Mouse (Mus musculus) forebrain, embryonic 11.5 days (tissue): Measurements from ENCODE around the gene Tm9sf1. TPM values are rescaled to one million over a fixed set of nuclear protein-coding genes. Genes with fewer than 3 reads are reported as not detected.
A peak's percentile ranks its signal among the peaks of the same experiment; 100 is the strongest.

Experiments used
- ATAC-seq: fragments of 200-750 bp; cut with Nextera tagmentation; replicated peaks from 2 replicates; pipeline ENCODE4 v1.8.0; 2017; ENCODE audit warnings: moderate TSS enrichment; ENCODE audit not compliant: low FRiP score
- DNase-seq: peaks from one replicate; pipeline ENCODE4 v3.0.0-alpha.2; 2017; ENCODE audit warnings: low spot score
- H3K27ac ChIP-seq: fragments of 300-500 bp; sonication (generic); 2 replicates; pipeline ENCODE4 v1.5.1; 2014; ENCODE audit warnings: low read depth, low read length
- H3K27me3 ChIP-seq: fragments of 300-500 bp; sonication (generic); 2 replicates; pipeline ENCODE4 v1.6.1; 2014; ENCODE audit warnings: mild to moderate bottlenecking, low read length, mixed read lengths; ENCODE audit not compliant: control insufficient read depth, insufficient read depth
- H3K36me3 ChIP-seq: fragments of 300-500 bp; sonication (generic); 2 replicates; pipeline ENCODE4 v1.6.1; 2014; ENCODE audit warnings: mild to moderate bottlenecking, low read length, moderate library complexity, mixed read lengths; ENCODE audit not compliant: control insufficient read depth, insufficient read depth
- H3K4me1 ChIP-seq: fragments of 300-500 bp; sonication (generic); replicated peaks from 2 replicates; pipeline ENCODE4 v1.6.1; 2014; ENCODE audit warnings: low read length, mixed read lengths; ENCODE audit not compliant: control insufficient read depth, insufficient read depth
- H3K4me2 ChIP-seq: fragments of 300-500 bp; sonication (generic); 2 replicates; pipeline ENCODE4 v1.6.1; 2014; ENCODE audit warnings: low read depth, mild to moderate bottlenecking, low read length, moderate library complexity, mixed read lengths; ENCODE audit not compliant: severe bottlenecking
- H3K4me3 ChIP-seq: fragments of 300-500 bp; sonication (generic); 2 replicates; pipeline ENCODE4 v1.5.1; 2014; ENCODE audit warnings: low read depth, low read length
- H3K9ac ChIP-seq: fragments of 300-500 bp; sonication (generic); 2 replicates; pipeline ENCODE4 v1.6.1; 2014; ENCODE audit warnings: low read length
- H3K9me3 ChIP-seq: fragments of 300-500 bp; sonication (generic); 2 replicates; pipeline ENCODE4 v1.6.1; 2016; ENCODE audit warnings: low read length, mixed read lengths; ENCODE audit not compliant: control insufficient read depth
- WGBS: fragments of 180-500 bp; shearing (Covaris S2); extraction: QIAGEN DNeasy Blood & Tissue Kit; methylation state at CpG from one replicate; pipeline ENCODE4 v1.1.7; 2014; 5-methylcytosine and 5-hydroxymethylcytosine counted together
- polyA plus RNA-seq: library from polyadenylated mRNA; unstranded; fragments of >200 nt; fragmentation: Nextera tagmentation; extraction: Ambion mirVana; gene quantifications from 2 replicates; pipeline ENCODE4 v1.2.1, GENCODE M21; 2014

Gene Tm9sf1
- polyA plus RNA-seq, 1 experiment from 2014 or later: 77.1 TPM

DNA sequence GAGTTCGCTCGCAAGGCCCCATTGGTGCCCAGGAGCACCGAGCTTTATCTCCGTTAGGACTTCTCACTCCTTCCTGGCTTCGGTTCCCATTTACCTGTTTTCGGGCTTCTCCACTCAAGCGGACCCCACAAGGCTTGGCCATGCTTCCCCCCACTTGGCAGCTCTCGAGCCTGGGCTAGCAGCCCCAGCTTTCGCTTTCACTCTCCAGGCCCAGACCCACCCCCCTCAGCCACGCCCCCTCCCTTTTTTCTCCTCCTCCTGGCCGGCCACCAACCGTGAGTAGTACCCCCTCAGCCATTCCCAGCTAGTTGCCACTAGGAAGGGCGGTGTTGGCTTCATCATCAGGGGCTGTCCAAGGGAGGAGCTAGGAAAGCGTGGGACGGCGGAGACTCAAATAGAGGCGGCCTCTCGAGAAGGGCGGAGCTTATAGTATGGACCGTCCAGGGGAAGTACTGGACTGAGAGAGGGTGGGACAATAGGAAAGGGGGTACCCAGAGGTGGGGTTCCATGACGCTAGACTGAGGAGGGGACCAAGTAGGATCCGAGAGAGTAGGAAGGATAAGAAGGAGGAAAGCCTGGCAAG lies 52.8 kb downstream of the Tm9sf1 start, which contains the start of gene Psme2:
Gene Psme2, minus strand, starts transcription at position 366 of the 583 bp plus-strand sequence.
- Histone ChIP-seq H3K9me3 (no peaks in the 10 kb centered on the region), H3K27ac (peak within 1 kb of the TSS; percentile 81), H3K4me2 (peak within 1 kb of the TSS; percentile 97), H3K4me3 (peak within 1 kb of the TSS; percentile 88), H3K27me3 (no peaks in the 10 kb centered on the region), H3K9ac (peak within 1 kb of the TSS; percentile 82), H3K36me3 (peaks cover 1% of the 10 kb centered on the region), H3K4me1 (peaks cover 14% of the 10 kb centered on the region; the same call in 1 of the 2 replicates)
- ATAC-seq (peak; percentile 96), DNase-seq (peak; percentile 95)
- WGBS: under 1% methylated on average over 22 of the region's 22 CpGs

- H3K27ac ChIP-seq: no peak overlapping the region
- peak overlapping the region; percentile 88 for H3K4me3 ChIP-seq
- 86% methylated on average over 9 of the region's 11 CpGs for WGBS
- H3K9me3 ChIP-seq: no peaks in the 10 kb centered on the region
- peak overlapping the region; percentile 71 for H3K9ac ChIP-seq
- H3K4me2 ChIP-seq: peak overlapping the region; percentile 97
- no peaks in the 10 kb centered on the region for H3K27me3 ChIP-seq
- H3K4me1 ChIP-seq: peaks cover 14% of the 10 kb centered on the region; the same call in 1 of the 2 replicates
- no peak for ATAC-seq
- no peaks in the 10 kb centered on the region; the same call in 1 of the 2 replicates for H3K36me3 ChIP-seq
- DNase-seq: no peak
Measured at GRCm38 (mm10) chr14:55589771-55590448, 53.7 kb downstream of the Tm9sf1 start.

- H3K4me1 ChIP-seq: peaks cover 16% of the 10 kb centered on the region; the same call in 1 of the 2 replicates
- H3K9me3 ChIP-seq: no peaks in the 10 kb centered on the region
- H3K27ac ChIP-seq: no peak overlapping the region
- no peaks in the 10 kb centered on the region; the same call in 1 of the 2 replicates for H3K36me3 ChIP-seq
- no peak overlapping the region for H3K4me2 ChIP-seq
- no peak overlapping the region for H3K9ac ChIP-seq
- DNase-seq (no peak), ATAC-seq (no peak)
- H3K4me3 ChIP-seq: no peak overlapping the region
- WGBS: 88% methylated on average over 5 of the region's 5 CpGs
- H3K27me3 ChIP-seq: no peaks in the 10 kb centered on the region; the same call in 1 of the 2 replicates
Measured at GRCm38 (mm10) chr14:55589271-55589670, 54.3 kb downstream of the Tm9sf1 start.

DNA sequence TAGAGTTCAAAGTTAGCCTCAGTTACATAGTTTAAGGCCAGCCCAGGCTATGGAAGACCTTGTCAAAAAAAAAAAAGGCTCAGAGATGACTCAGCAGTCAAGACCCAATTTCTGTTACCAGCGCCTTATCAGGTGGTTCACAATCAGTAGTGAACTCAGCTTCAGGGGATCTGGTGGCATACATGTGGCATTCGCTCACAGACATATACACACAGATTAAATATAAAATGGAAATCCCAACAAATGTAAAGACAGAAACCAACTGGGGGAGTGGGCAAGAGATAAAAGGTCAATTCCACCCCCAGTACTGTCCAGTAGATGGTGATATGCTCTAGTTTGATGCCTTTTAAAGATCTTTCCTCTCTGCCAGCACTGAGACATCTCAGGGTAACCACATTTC lies 57.5 kb downstream of the Tm9sf1 start:
- H3K4me2 ChIP-seq: no peak overlapping the region
- H3K4me1 ChIP-seq: peaks cover 9% of the 10 kb centered on the region; the same call in 1 of the 2 replicates
- H3K27me3 ChIP-seq: no peaks in the 10 kb centered on the region; the same call in 1 of the 2 replicates
- no peak for DNase-seq
- 92% methylated on average over 2 of the region's 2 CpGs for WGBS
- no peaks in the 10 kb centered on the region; the same call in 1 of the 2 replicates for H3K36me3 ChIP-seq
- ATAC-seq: no peak
- H3K9ac ChIP-seq: no peak overlapping the region
- H3K4me3 ChIP-seq: no peak overlapping the region
- no peak overlapping the region for H3K27ac ChIP-seq
- no peaks in the 10 kb centered on the region for H3K9me3 ChIP-seq

Other genes with a start within 250 kb of the Tm9sf1 start
- gene Dhrs4, start 165.0 kb downstream of the Tm9sf1 start, polyA plus RNA-seq: 30.2 and 36.5 TPM in 2 replicates
- 13.3 and 14.6 TPM in 2 replicates for gene Carmil3, start 153.2 kb downstream of the Tm9sf1 start, polyA plus RNA-seq
- 0.21 and 0.28 TPM in 2 replicates for gene Cpne6, start 133.4 kb downstream of the Tm9sf1 start, polyA plus RNA-seq
- not detected in 2 replicates for gene Nrl, start 118.8 kb downstream of the Tm9sf1 start, polyA plus RNA-seq
- 16.2 and 17.8 TPM in 2 replicates for gene Pck2, start 103.5 kb downstream of the Tm9sf1 start, polyA plus RNA-seq
- 74.2 and 74.6 TPM in 2 replicates for gene Dcaf11, start 83.8 kb downstream of the Tm9sf1 start, polyA plus RNA-seq
- 0.71 TPM in 1 of 2 replicates, not detected in the other for gene A730061H03Rik, start 83.4 kb downstream of the Tm9sf1 start, polyA plus RNA-seq
- gene Fitm1, start 68.2 kb downstream of the Tm9sf1 start, polyA plus RNA-seq: not detected in 2 replicates
- gene Psme1, start 65.7 kb downstream of the Tm9sf1 start, polyA plus RNA-seq: 100 and 105 TPM in 2 replicates
- gene Emc9, start 58.5 kb downstream of the Tm9sf1 start, polyA plus RNA-seq: 3.4 and 4.7 TPM in 2 replicates
- gene Psme2, start 52.7 kb downstream of the Tm9sf1 start, polyA plus RNA-seq: 178 and 187 TPM in 2 replicates
- 13.7 and 18.1 TPM in 2 replicates for gene Rnf31, start 52.1 kb downstream of the Tm9sf1 start, polyA plus RNA-seq
- 6.5 and 8.6 TPM in 2 replicates for gene Irf9, start 40.2 kb downstream of the Tm9sf1 start, polyA plus RNA-seq
- gene Rec8, start 25.8 kb downstream of the Tm9sf1 start, polyA plus RNA-seq: 4.8 and 5.5 TPM in 2 replicates
- 77.2 and 104 TPM in 2 replicates for gene Ipo4, start 7.8 kb downstream of the Tm9sf1 start, polyA plus RNA-seq
- 3.4 and 4.0 TPM in 2 replicates for gene Gm49378, start 5.9 kb downstream of the Tm9sf1 start, polyA plus RNA-seq
- 0.76 and 0.99 TPM in 2 replicates for gene Tssk4, start 6.4 kb upstream of the Tm9sf1 start, polyA plus RNA-seq
- 61.9 and 62.3 TPM in 2 replicates for gene Mdp1, start 16.7 kb upstream of the Tm9sf1 start, polyA plus RNA-seq
- gene Gmpr2, start 28.1 kb upstream of the Tm9sf1 start, polyA plus RNA-seq: 59.7 and 62.5 TPM in 2 replicates
- 583 and 616 TPM in 2 replicates for gene Nedd8, start 28.3 kb upstream of the Tm9sf1 start, polyA plus RNA-seq
- 73.8 and 74.8 TPM in 2 replicates for gene Tinf2, start 38.0 kb upstream of the Tm9sf1 start, polyA plus RNA-seq
- gene Tgm1, start 70.1 kb upstream of the Tm9sf1 start, polyA plus RNA-seq: 0.21 and 1.4 TPM in 2 replicates
- gene Rabggta, start 78.5 kb upstream of the Tm9sf1 start, polyA plus RNA-seq: 23.4 and 27.1 TPM in 2 replicates
- gene Dhrs1, start 101.9 kb upstream of the Tm9sf1 start, polyA plus RNA-seq: 63.6 and 76.7 TPM in 2 replicates
- gene Nop9, start 101.9 kb upstream of the Tm9sf1 start, polyA plus RNA-seq: 54.2 and 57.4 TPM in 2 replicates
- not detected in 2 replicates for gene Cideb, start 114.7 kb upstream of the Tm9sf1 start, polyA plus RNA-seq
- gene Ltb4r2, start 117.6 kb upstream of the Tm9sf1 start, polyA plus RNA-seq: 0.32 and 0.43 TPM in 2 replicates
- gene Ltb4r1, start 122.2 kb upstream of the Tm9sf1 start, polyA plus RNA-seq: 0.45 TPM in 1 of 2 replicates, not detected in the other
- gene Adcy4, start 140.3 kb upstream of the Tm9sf1 start, polyA plus RNA-seq: 6.1 and 7.2 TPM in 2 replicates
- 6.6 and 9.7 TPM in 2 replicates for gene Ripk3, start 145.1 kb upstream of the Tm9sf1 start, polyA plus RNA-seq
- gene Nfatc4, start 179.3 kb upstream of the Tm9sf1 start, polyA plus RNA-seq: 30.8 and 32.7 TPM in 2 replicates
- 20.2 and 20.3 TPM in 2 replicates for gene Nynrin, start 210.2 kb upstream of the Tm9sf1 start, polyA plus RNA-seq
- 0.37 TPM in 1 of 2 replicates, not detected in the other for gene Cbln3, start 240.6 kb upstream of the Tm9sf1 start, polyA plus RNA-seq
- 13.6 and 14.9 TPM in 2 replicates for gene Khnyn, start 241.1 kb upstream of the Tm9sf1 start, polyA plus RNA-seq